ENCODE assay signal across 8 mouse cellular contexts in genomic region chr19:46014572-46015178, GRCm38 (mm10). TPM values are rescaled to one million over a fixed set of nuclear protein-coding genes. Genes with fewer than 3 reads are reported as not detected.
DNase-seq lines count a peak whose midpoint lies in the region; ATAC-seq lines count a peak whose summit lies in the region.

No protein-coding gene starts in this region.

- H3K4me3 ChIP-seq in heart, embryonic 11.5 days (ENCODE audit: low read depth, low read length) = no peak overlapping the region
- no peak overlapping the region for H3K4me3 ChIP-seq in midbrain, embryonic 14.5 days (replicated peaks; ENCODE audit: low read depth, low read length)

- intact Hi-C loops in left cerebral cortex, postnatal 4 days (cut with DNase I) = loop anchor here (5.0 kb wide), 1 partner anchor 202 kb away; no protein-coding TSS in a partner anchor

- no peaks in the 10 kb centered on the region for H3K36me3 ChIP-seq in heart, embryonic 11.5 days (ENCODE audit: control insufficient read depth, insufficient read depth, low read length)
- no peaks in the 10 kb centered on the region for H3K36me3 ChIP-seq in midbrain, embryonic 14.5 days (ENCODE audit: control insufficient read depth, insufficient read depth, low read length)

- no peak overlapping the region for H3K4me2 ChIP-seq in heart, embryonic 11.5 days
- no peak overlapping the region for H3K4me2 ChIP-seq in midbrain, embryonic 14.5 days (ENCODE audit: low read length)

- H3K4me1 ChIP-seq in heart, embryonic 11.5 days (ENCODE audit: control insufficient read depth, insufficient read depth, low read length) = no peaks in the 10 kb centered on the region
- H3K4me1 ChIP-seq in midbrain, embryonic 14.5 days (ENCODE audit: control insufficient read depth, insufficient read depth, low read length) = no peaks in the 10 kb centered on the region

- DNase-seq in heart, adult 11 months = peak; percentile 98
- peak; percentile 91 to 94 for DNase-seq in cerebellum, postnatal 36 days
- DNase-seq in gastrocnemius, adult 8-10 months (ENCODE audit: low spot score in 2 of 2) = peak; percentile 76 to 81
- peak; percentile 93 for DNase-seq in kidney, adult 11 months
- DNase-seq in left cerebral cortex, postnatal 4 days = peak; percentile 89
- DNase-seq in midbrain, embryonic 14.5 days = peak; percentile 90
- peak; percentile 68 to 88 for DNase-seq in spleen, adult 18-20 months

- no peak overlapping the region for H3K9ac ChIP-seq in heart, embryonic 11.5 days (ENCODE audit: low read depth, low read length)
- no peak overlapping the region for H3K9ac ChIP-seq in midbrain, embryonic 14.5 days (replicated peaks; ENCODE audit: low read length)

- no peaks in the 10 kb centered on the region for H3K27me3 ChIP-seq in heart, embryonic 11.5 days (ENCODE audit: control insufficient read depth, insufficient read depth, low read length)
- H3K27me3 ChIP-seq in midbrain, embryonic 14.5 days (ENCODE audit: control insufficient read depth, insufficient read depth, low read length) = no peaks in the 10 kb centered on the region

- H3K9me3 ChIP-seq in heart, embryonic 11.5 days (replicated peaks; ENCODE audit: control insufficient read depth, low read length) = no peaks in the 10 kb centered on the region
- no peaks in the 10 kb centered on the region for H3K9me3 ChIP-seq in midbrain, embryonic 14.5 days (ENCODE audit: control insufficient read depth, low read length)

- WGBS in heart, embryonic 11.5 days (ENCODE audit: insufficient replicate concordance) = 32% methylated on average over 12 of the region's 12 CpGs
- WGBS in midbrain, embryonic 14.5 days = 40% methylated on average over 12 of the region's 12 CpGs

- no peak overlapping the region for H3K27ac ChIP-seq in heart, embryonic 11.5 days (ENCODE audit: low read depth, low read length)
- no peak overlapping the region for H3K27ac ChIP-seq in midbrain, embryonic 14.5 days (replicated peaks; ENCODE audit: low read depth, low read length)

- ATAC-seq in heart, embryonic 11.5 days (replicated peaks; ENCODE audit: insufficient number of reproducible peaks, low FRiP score, low TSS enrichment) = no peak
- ATAC-seq in midbrain, embryonic 14.5 days (ENCODE audit: low FRiP score, low TSS enrichment) = no peak

RNA-seq across cellular contexts. Expression of gene Hps6, which starts 11.4 kb away (rescaled TPM):
- polyA plus RNA-seq in heart, embryonic 11.5 days (2014; fragmentation: Nextera tagmentation; extraction: Ambion mirVana) = 3.0 and 3.6 TPM in 2 replicates
- 1 to 10 TPM; 3.4 to 5.1 (median 4.1) TPM for total RNA-seq in gastrocnemius, adult 8-10 months (2022)
- total RNA-seq in left cerebral cortex, postnatal 4 days (2021) = 1 to 10 TPM; 4.3 to 4.5 TPM
- 1.4 and 1.5 TPM in 2 replicates for polyA plus RNA-seq in midbrain, embryonic 14.5 days (2014; fragmentation: Nextera tagmentation; extraction: Ambion mirVana)

RNA-seq across cellular contexts. Expression of gene Armh3, which starts 16.4 kb away (rescaled TPM):
- polyA plus RNA-seq in heart, embryonic 11.5 days (2014; fragmentation: Nextera tagmentation; extraction: Ambion mirVana) = 9.6 and 11.9 TPM in 2 replicates
- 10 to 100 TPM; 11.2 to 12.5 (median 12.1) TPM for total RNA-seq in gastrocnemius, adult 8-10 months (2022)
- 10 to 100 TPM; 25.6 to 27.1 TPM for total RNA-seq in left cerebral cortex, postnatal 4 days (2021)
- polyA plus RNA-seq in midbrain, embryonic 14.5 days (2014; fragmentation: Nextera tagmentation; extraction: Ambion mirVana) = 18.6 and 21.8 TPM in 2 replicates

RNA-seq across cellular contexts. Expression of gene Pprc1, which starts 30.0 kb away (rescaled TPM):
- polyA plus RNA-seq in heart, embryonic 11.5 days (2014; fragmentation: Nextera tagmentation; extraction: Ambion mirVana) = 36.8 and 46.7 TPM in 2 replicates
- total RNA-seq in gastrocnemius, adult 8-10 months (2022) = 10 to 100 TPM; 13.0 to 22.8 (median 14.7) TPM
- 10 to 100 TPM; 42.9 to 46.7 TPM for total RNA-seq in left cerebral cortex, postnatal 4 days (2021)
- 21.1 and 21.5 TPM in 2 replicates for polyA plus RNA-seq in midbrain, embryonic 14.5 days (2014; fragmentation: Nextera tagmentation; extraction: Ambion mirVana)

RNA-seq across cellular contexts. Expression of gene Ldb1, which starts 30.3 kb away (rescaled TPM):
- 53.6 and 59.7 TPM in 2 replicates for polyA plus RNA-seq in heart, embryonic 11.5 days (2014; fragmentation: Nextera tagmentation; extraction: Ambion mirVana)
- total RNA-seq in gastrocnemius, adult 8-10 months (2022) = 10 to 100 TPM; 13.3 to 19.7 (median 17.0) TPM
- total RNA-seq in left cerebral cortex, postnatal 4 days (2021) = 100 to 1,000 TPM; 151 to 153 TPM
- 116 and 145 TPM in 2 replicates for polyA plus RNA-seq in midbrain, embryonic 14.5 days (2014; fragmentation: Nextera tagmentation; extraction: Ambion mirVana)
